Mouse (Mus musculus) bone marrow, adult 2 months (tissue): Measurements from ENCODE around the gene Ankrd42.

ENCODE experiments used
- CTCF ChIP-seq: fragments of 200-500 bp; IDR thresholded peaks from 2 replicates; pipeline ENCODE4 v1.5.1; 2011; ENCODE audit warnings: low read length, control low read depth; ENCODE audit not compliant: control insufficient read depth, insufficient read depth
- POLR2A ChIP-seq: fragments of 200-500 bp; IDR thresholded peaks from 2 replicates; pipeline ENCODE4 v1.6.1; 2011; ENCODE audit warnings: low read depth, mild to moderate bottlenecking, control low read depth, low read length, borderline replicate concordance; ENCODE audit not compliant: control insufficient read depth

GRCm38 (mm10) chr7:92669507-92670471 is 32.8 kb upstream of the Ankrd42 start, which contains the start of gene Pcf11:
- TF ChIP-seq CTCF = no peak
- TF ChIP-seq POLR2A = peak; percentile 96
